Mouse (Mus musculus): ENCODE data around the gene Sorcs2.
"Not testable (repeated sequence)": the region's sequence is repeated elsewhere in the genome, so short reads cannot be mapped to it uniquely, and the experiment has no call there.

Sorcs2 gene

GRCm38 (mm10) chr5:36390591-36390927 is 7.4 kb downstream of the Sorcs2 start:
- not testable (repeated sequence) for DNase-seq (ENCODE audit: low spot score)

GRCm38 (mm10) chr5:36389731-36390590 is 8.0 kb downstream of the Sorcs2 start:
- no peak for DNase-seq (ENCODE audit: low spot score)

- no peak for DNase-seq (ENCODE audit: low spot score)
These were observed 12.9 kb downstream of the Sorcs2 start for GRCm38 (mm10) chr5:36385062-36385461.

GRCm38 (mm10) chr5:36383431-36383830 is 14.5 kb downstream of the Sorcs2 start:
- DNase-seq (ENCODE audit: low spot score) = no peak

GRCm38 (mm10) chr5:36382721-36383120 is 15.2 kb downstream of the Sorcs2 start:
- no peak for DNase-seq (ENCODE audit: low spot score)

GRCm38 (mm10) chr5:36382134-36382693 is 15.7 kb downstream of the Sorcs2 start:
- DNase-seq (ENCODE audit: low spot score) = no peak

- no peak for DNase-seq (ENCODE audit: low spot score)
These were observed 17.9 kb downstream of the Sorcs2 start for GRCm38 (mm10) chr5:36379938-36380511.

- no peak for DNase-seq (ENCODE audit: low spot score)
These were observed 19.6 kb downstream of the Sorcs2 start for GRCm38 (mm10) chr5:36378370-36378738.

GRCm38 (mm10) chr5:36377456-36378369 is 20.2 kb downstream of the Sorcs2 start:
- peak; percentile 41 for DNase-seq (ENCODE audit: low spot score)

- no peak for DNase-seq (ENCODE audit: low spot score)
These were observed 22.1 kb downstream of the Sorcs2 start for GRCm38 (mm10) chr5:36375886-36376285.

GRCm38 (mm10) chr5:36374221-36375050 is 23.5 kb downstream of the Sorcs2 start:
- no peak for DNase-seq (ENCODE audit: low spot score)

GRCm38 (mm10) chr5:36373246-36373891 is 24.6 kb downstream of the Sorcs2 start:
- DNase-seq (ENCODE audit: low spot score) = no peak

GRCm38 (mm10) chr5:36371731-36372130 is 26.2 kb downstream of the Sorcs2 start:
- no peak for DNase-seq (ENCODE audit: low spot score)

GRCm38 (mm10) chr5:36369261-36369684 is 28.7 kb downstream of the Sorcs2 start:
- no peak for DNase-seq (ENCODE audit: low spot score)

GRCm38 (mm10) chr5:36368511-36369135 is 29.3 kb downstream of the Sorcs2 start:
- DNase-seq (ENCODE audit: low spot score) = no peak

- no peak for DNase-seq (ENCODE audit: low spot score)
These were observed 30.0 kb downstream of the Sorcs2 start for GRCm38 (mm10) chr5:36367911-36368310.

- no peak for DNase-seq (ENCODE audit: low spot score)
These were observed 30.7 kb downstream of the Sorcs2 start for GRCm38 (mm10) chr5:36367181-36367610.

- DNase-seq (ENCODE audit: low spot score) = no peak
These were observed 36.2 kb downstream of the Sorcs2 start for GRCm38 (mm10) chr5:36361749-36362148.

- DNase-seq (ENCODE audit: low spot score) = no peak
These were observed 37.6 kb downstream of the Sorcs2 start for GRCm38 (mm10) chr5:36360343-36360742.

GRCm38 (mm10) chr5:36359535-36360243 is 38.2 kb downstream of the Sorcs2 start:
- no peak for DNase-seq (ENCODE audit: low spot score)

All from ovary, postnatal 10 days (tissue).